Mouse (Mus musculus) lung, postnatal 0 days (tissue): ENCODE data around the gene Acyp2. TPM values are rescaled to one million over a fixed set of nuclear protein-coding genes. Genes with fewer than 3 reads are reported as not detected.
A peak's percentile ranks its signal among the peaks of the same experiment; 100 is the strongest.

Experiments
- ATAC-seq: fragments of 200-750 bp; cut with Nextera tagmentation; 2 replicates; pipeline ENCODE4 v1.8.0; 2017; ENCODE audit warnings: moderate library complexity
- DNase-seq: peaks from one replicate; pipeline ENCODE4 v3.0.0-alpha.2; 2016; ENCODE audit warnings: low spot score
- H3K27ac ChIP-seq: fragments of 300-500 bp; sonication (generic); 2 replicates; pipeline ENCODE4 v1.5.1; 2014; ENCODE audit warnings: antibody characterized with exemption, mild to moderate bottlenecking, low read length, mixed read lengths
- H3K27me3 ChIP-seq: fragments of 300-500 bp; sonication (generic); replicated peaks from 2 replicates; pipeline ENCODE4 v1.6.1; 2014; ENCODE audit warnings: low read length, mixed read lengths; ENCODE audit not compliant: insufficient read depth
- H3K36me3 ChIP-seq: fragments of 300-500 bp; sonication (generic); 2 replicates; pipeline ENCODE4 v1.6.1; 2014; ENCODE audit warnings: low read length, mixed read lengths; ENCODE audit not compliant: insufficient read depth
- H3K4me1 ChIP-seq: fragments of 300-500 bp; sonication (generic); 2 replicates; pipeline ENCODE4 v1.6.1; 2014; ENCODE audit warnings: antibody characterized with exemption, low read depth, low read length, mixed read lengths; ENCODE audit not compliant: insufficient read depth
- H3K4me2 ChIP-seq: fragments of 300-500 bp; sonication (generic); replicated peaks from 2 replicates; pipeline ENCODE4 v1.6.1; 2014; ENCODE audit warnings: low read depth, mild to moderate bottlenecking, low read length, moderate library complexity, mixed read lengths
- H3K4me3 ChIP-seq: fragments of 300-500 bp; sonication (generic); 2 replicates; pipeline ENCODE4 v1.5.1; 2014; ENCODE audit warnings: low read depth, low read length
- H3K9ac ChIP-seq: fragments of 300-500 bp; sonication (generic); replicated peaks from 2 replicates; pipeline ENCODE4 v1.6.1; 2014; ENCODE audit warnings: low read depth, mild to moderate bottlenecking
- H3K9me3 ChIP-seq: fragments of 300-500 bp; sonication (generic); 2 replicates; pipeline ENCODE4 v1.6.1; 2016; ENCODE audit warnings: low read length, mixed read lengths
- CTCF ChIP-seq: IDR thresholded peaks from 2 replicates; pipeline ENCODE4 v1.5.1; 2016; ENCODE audit warnings: antibody characterized with exemption, mild to moderate bottlenecking
- EP300 ChIP-seq: IDR thresholded peaks from 2 replicates; pipeline ENCODE4 v1.6.1; 2016; ENCODE audit warnings: antibody characterized with exemption, mild to moderate bottlenecking, control low read depth
- WGBS: fragments of 180-500 bp; shearing (Covaris S2); extraction: QIAGEN DNeasy Blood & Tissue Kit; methylation state at CpG from one replicate; pipeline ENCODE4 v1.1.7; 2014; 5-methylcytosine and 5-hydroxymethylcytosine counted together
- polyA plus RNA-seq: library from polyadenylated mRNA; unstranded; fragments of >200 nt; fragmentation: Nextera tagmentation; extraction: Ambion mirVana; gene quantifications from 2 replicates; pipeline ENCODE4 v1.2.1, GENCODE M21; 2015

Acyp2 gene
- 43.6 and 50.6 TPM in 2 replicates for polyA plus RNA-seq

DNA sequence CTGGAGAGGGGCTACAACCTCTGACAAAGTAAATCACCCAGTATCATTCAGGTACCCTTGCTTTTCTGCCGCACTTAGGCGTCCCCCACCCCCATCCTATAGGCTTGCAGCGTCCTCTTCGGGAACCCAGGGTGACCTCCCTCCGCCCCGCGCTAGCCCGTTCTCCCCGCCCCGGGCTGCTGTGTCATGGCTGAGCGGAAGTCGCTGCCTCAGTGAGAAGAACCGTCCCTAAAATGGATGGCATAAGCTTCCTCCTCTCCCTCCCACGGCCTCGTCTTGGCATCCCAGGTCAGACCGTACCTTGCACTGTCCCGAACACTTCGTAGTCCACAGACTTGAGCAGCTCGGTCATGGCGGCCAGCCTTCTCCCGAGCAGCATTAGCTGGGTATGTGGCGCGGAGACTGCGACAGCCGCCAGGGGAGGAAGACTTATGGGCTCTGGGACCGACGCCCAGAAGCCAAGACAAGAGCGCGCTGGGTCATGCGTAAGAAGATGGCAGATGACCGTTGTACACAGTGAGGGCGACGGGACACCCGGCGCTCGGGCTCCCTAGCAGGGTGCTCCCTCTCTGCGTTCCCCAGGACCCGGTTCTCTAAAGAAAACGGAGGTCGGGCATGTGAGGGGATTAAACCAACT is at the start of gene Acyp2:
TSS of gene Acyp2 (minus strand) at position 587 of the 637 bp plus-strand sequence.
- H3K4me3 ChIP-seq: peak within 1 kb of the TSS; percentile 57
- H3K4me2 ChIP-seq: peak within 1 kb of the TSS; percentile 70
- H3K36me3 ChIP-seq: no peaks in the 10 kb centered on the region
- H3K4me1 ChIP-seq: no peaks in the 10 kb centered on the region
- no peaks in the 10 kb centered on the region for H3K9me3 ChIP-seq
- peak within 1 kb of the TSS; percentile 90 for H3K27ac ChIP-seq
- DNase-seq (peak; percentile 91), ATAC-seq (peak; percentile 99)
- no peaks in the 10 kb centered on the region for H3K27me3 ChIP-seq
- WGBS: under 1% methylated on average over 40 of the region's 40 CpGs
- peak within 1 kb of the TSS; percentile 50 for H3K9ac ChIP-seq
- TF ChIP-seq CTCF: peak; percentile 66
- TF ChIP-seq EP300: no peak; the same call in 1 of the 2 replicates

DNA sequence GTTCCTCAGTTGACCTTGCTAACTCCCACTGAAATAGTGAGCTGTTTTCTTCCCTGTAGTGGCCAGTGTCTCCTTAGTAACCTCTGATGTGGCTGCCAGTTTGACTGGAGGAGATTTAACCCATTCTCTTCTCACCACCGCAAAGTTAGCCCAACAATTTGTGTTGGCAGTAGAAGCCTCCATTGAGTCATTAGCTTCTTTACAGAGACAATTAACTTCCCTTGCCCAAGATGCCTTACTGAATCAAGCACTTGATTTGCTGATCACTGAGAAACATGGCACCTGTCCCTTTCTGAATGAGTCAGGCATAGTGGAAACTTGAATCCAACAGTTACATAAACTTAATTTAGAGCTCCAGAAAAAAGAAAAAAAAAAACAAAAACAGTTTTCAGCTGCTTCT is 40.0 kb upstream of the Acyp2 start:
- DNase-seq: no peak
- H3K4me1 ChIP-seq: no peaks in the 10 kb centered on the region
- H3K9me3 ChIP-seq: no peaks in the 10 kb centered on the region
- no peak for ATAC-seq
- H3K27ac ChIP-seq: no peak overlapping the region
- TF ChIP-seq EP300 (no peak), CTCF (no peak)
- H3K36me3 ChIP-seq: no peaks in the 10 kb centered on the region
- H3K4me3 ChIP-seq: no peak overlapping the region
- H3K9ac ChIP-seq: no peak overlapping the region
- 85% methylated on average over 1 of the region's 1 CpGs for whole genome bisulfite sequencing
- H3K27me3 ChIP-seq: no peaks in the 10 kb centered on the region
- no peak overlapping the region for H3K4me2 ChIP-seq

DNA sequence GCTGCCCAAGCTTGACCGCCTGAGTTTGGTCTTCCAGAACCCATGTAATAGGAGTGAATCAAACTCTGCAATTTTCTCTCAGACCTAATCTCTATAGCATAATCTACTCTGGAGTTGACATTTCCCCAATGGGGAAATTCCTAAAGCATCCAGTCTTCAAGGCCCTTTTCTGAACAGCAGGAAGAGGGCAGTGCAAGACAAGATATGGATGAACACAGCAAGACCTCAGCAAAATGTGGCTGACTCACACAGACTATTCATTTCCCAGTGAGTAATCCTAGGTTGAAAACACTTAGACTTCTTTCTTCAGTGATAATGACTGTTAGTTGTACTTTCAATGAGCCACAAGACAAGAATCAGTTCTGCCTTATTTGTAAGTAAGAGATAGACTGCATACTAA is 26.7 kb upstream of the Acyp2 start:
- Histone ChIP-seq H3K4me3 (no peak overlapping the region), H3K4me2 (no peak overlapping the region), H3K9me3 (no peaks in the 10 kb centered on the region), H3K27me3 (no peaks in the 10 kb centered on the region), H3K4me1 (no peaks in the 10 kb centered on the region), H3K27ac (no peak overlapping the region), H3K36me3 (no peaks in the 10 kb centered on the region), H3K9ac (no peak overlapping the region)
- peak; percentile 84 for DNase-seq
- TF ChIP-seq EP300 (no peak), CTCF (peak; percentile 75)
- peak; percentile 70 for ATAC-seq
- 84% methylated on average over 1 of the region's 1 CpGs for WGBS

DNA sequence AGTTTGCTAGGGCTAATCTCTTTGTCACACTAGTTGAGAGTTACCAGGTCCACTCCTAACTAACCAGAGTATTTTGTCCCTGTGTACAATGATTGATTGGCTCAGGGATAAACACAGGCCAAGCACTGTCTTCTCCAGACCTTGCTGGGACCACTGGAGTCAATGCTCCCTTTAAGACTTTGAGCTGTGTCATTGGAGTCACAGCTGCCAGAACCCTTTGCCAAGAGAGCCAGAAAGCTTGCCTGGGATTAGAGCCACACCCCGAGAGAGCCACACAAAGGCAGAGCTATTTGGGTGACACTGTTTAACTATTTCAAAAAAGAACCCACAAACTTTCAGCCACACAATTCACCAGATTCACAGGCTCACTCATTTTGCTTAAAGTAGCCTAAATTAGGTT is 23.3 kb upstream of the Acyp2 start:
- Histone ChIP-seq H3K9ac (no peak overlapping the region), H3K4me1 (no peaks in the 10 kb centered on the region), H3K4me2 (no peak overlapping the region), H3K9me3 (no peaks in the 10 kb centered on the region), H3K27ac (no peak overlapping the region), H3K27me3 (no peaks in the 10 kb centered on the region), H3K36me3 (no peaks in the 10 kb centered on the region), H3K4me3 (no peak overlapping the region)
- WGBS: 56% methylated on average over 1 of the region's 1 CpGs
- ATAC-seq (no peak), DNase-seq (no peak)
- TF ChIP-seq EP300 (no peak), CTCF (no peak)

DNA sequence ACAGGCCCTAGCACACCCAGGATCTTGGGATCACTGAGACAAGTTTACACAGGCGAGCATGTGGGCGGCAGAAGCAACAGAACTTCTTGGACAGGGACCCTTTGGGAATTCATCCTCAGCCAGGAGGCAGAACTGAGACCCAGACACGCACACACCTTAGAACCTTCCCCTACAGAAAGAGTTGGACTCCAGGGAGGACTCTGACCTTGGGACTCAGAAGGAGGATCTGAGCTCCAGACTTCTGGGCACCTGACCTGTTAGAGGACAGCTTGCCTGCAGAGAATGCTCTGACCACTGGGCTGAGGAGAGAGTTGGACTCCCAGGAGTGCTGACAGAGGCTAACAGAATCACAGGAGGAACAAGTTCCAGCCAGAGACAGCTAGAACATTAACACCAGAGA is 13.6 kb upstream of the Acyp2 start:
- Histone ChIP-seq H3K4me1 (no peaks in the 10 kb centered on the region), H3K9me3 (no peaks in the 10 kb centered on the region), H3K4me3 (no peak overlapping the region), H3K27ac (no peak overlapping the region), H3K36me3 (no peaks in the 10 kb centered on the region), H3K9ac (no peak overlapping the region), H3K27me3 (no peaks in the 10 kb centered on the region), H3K4me2 (no peak overlapping the region)
- DNase-seq: no peak
- no peak for ATAC-seq
- TF ChIP-seq EP300: no peak
- TF ChIP-seq CTCF: no peak
- 91% methylated on average over 3 of the region's 3 CpGs for WGBS

DNA sequence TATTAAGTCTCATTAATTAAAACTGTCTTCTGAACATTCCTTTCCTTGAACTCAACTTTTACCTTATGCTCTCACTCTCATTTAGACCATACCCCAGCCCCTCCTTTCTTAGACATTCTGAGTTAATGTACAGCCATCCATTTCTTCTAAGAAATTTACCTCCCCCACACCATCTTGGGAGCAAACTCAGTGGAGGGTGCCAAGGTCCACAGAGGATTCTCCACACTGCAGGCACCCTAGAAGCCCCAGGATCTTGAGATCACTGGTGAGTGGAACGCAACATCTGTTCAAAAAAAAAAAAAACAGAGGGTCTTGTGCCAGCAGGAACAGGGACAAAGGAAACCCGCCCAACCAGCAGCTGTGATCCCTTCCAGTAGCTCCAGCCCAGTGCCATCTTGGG is 13.2 kb upstream of the Acyp2 start:
- DNase-seq: no peak
- ATAC-seq: no peak
- Histone ChIP-seq H3K9ac (no peak overlapping the region), H3K4me2 (no peak overlapping the region), H3K27ac (no peak overlapping the region), H3K4me3 (no peak overlapping the region), H3K36me3 (no peaks in the 10 kb centered on the region), H3K9me3 (no peaks in the 10 kb centered on the region), H3K4me1 (no peaks in the 10 kb centered on the region), H3K27me3 (no peaks in the 10 kb centered on the region)
- TF ChIP-seq EP300: no peak
- no peak for TF ChIP-seq CTCF
- WGBS: 51% methylated on average over 2 of the region's 2 CpGs

DNA sequence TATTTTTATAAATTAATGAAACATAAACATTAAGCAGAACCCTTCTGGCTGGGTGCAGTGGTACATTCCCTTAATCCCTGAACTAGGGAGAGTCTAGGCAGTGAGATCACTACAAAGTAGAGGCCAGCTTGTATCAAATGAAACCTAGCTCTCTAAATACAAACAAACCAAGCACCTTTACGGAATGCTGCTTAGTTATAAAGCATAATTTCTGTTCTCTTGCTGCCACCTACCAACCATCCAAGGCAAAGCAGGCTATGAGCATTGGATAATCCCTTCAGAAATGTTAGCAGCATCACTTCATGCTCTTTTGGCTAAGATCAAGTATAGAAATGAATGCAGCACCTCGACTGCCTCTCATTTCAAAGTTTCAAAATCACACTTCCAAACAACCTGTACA is 7.7 kb upstream of the Acyp2 start:
- 15% methylated on average over 2 of the region's 2 CpGs for WGBS
- Histone ChIP-seq H3K4me2 (no peak overlapping the region), H3K9ac (no peak overlapping the region), H3K27ac (no peak overlapping the region), H3K9me3 (no peaks in the 10 kb centered on the region), H3K27me3 (no peaks in the 10 kb centered on the region), H3K4me1 (no peaks in the 10 kb centered on the region), H3K4me3 (no peak overlapping the region), H3K36me3 (no peaks in the 10 kb centered on the region)
- TF ChIP-seq CTCF: peak; percentile 85
- no peak for TF ChIP-seq EP300
- ATAC-seq (peak; percentile 74), DNase-seq (peak; percentile 76)
